Mouse (Mus musculus): ENCODE measurements around the gene Tmcc3.

DNA sequence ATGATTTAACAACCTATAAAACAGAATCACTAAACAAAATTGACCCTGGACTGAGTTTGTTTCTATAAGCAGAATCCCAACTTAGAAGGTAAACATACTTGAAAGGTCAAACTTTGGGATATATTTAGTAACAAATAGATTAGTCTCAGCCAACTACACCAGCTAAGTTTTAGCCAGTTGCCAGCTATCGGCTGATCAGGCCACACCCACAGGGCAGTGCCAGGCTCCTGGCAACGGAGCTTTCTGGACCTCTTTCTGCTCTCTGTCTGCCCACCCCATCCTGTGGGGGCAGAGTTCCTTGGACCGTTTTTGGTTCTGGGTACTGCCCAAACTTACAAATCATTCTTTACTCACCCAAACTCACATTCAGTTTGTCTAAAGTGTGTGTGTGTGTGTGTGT is 137.9 kb downstream of the Tmcc3 start:
- TF ChIP-seq GATA1 (IDR thresholded peaks at IDR 0.05; ENCODE audit: low read length) (no peak), TAL1 (IDR thresholded peaks at IDR 0.05; ENCODE audit: low read length) (no peak)

Data from erythroblast, embryonic 14.5 days (primary cell).